Mouse (Mus musculus) gastrocnemius, postnatal 10 days (tissue): ENCODE measurements at regions not wholly inside any gene's neighbourhood (a gene's known extent, or its start where the extent isn't known, plus 50 kb on each side); places are given as distances from the start of the nearest gene placed in this dataset.

Source experiments
- DNase-seq: peaks from one replicate; pipeline ENCODE4 v3.0.0; 2021; ENCODE audit warnings: mixed read lengths

GRCm38 (mm10) chr9:61296311-61296947 lies 75.7 kb upstream of the Tle3 start:
- no peak for DNase-seq

GRCm38 (mm10) chr9:61297385-61297784 lies 74.8 kb upstream of the Tle3 start:
- no peak for DNase-seq

- DNase-seq, result no peak
These were observed 72.1 kb upstream of the Tle3 start for GRCm38 (mm10) chr9:61299873-61300560.

GRCm38 (mm10) chr9:61301070-61301469 lies 71.1 kb upstream of the Tle3 start:
- no peak for DNase-seq

GRCm38 (mm10) chr9:61302724-61303123 lies 69.4 kb upstream of the Tle3 start:
- no peak for DNase-seq

- no peak for DNase-seq
These were observed 65.9 kb upstream of the Tle3 start for GRCm38 (mm10) chr9:61306306-61306705.

- no peak for DNase-seq
These were observed 63.1 kb upstream of the Tle3 start for GRCm38 (mm10) chr9:61309096-61309495.

GRCm38 (mm10) chr9:61309768-61310493 lies 62.2 kb upstream of the Tle3 start:
- DNase-seq, result peak; percentile 33

GRCm38 (mm10) chr9:61310574-61310973 lies 61.6 kb upstream of the Tle3 start:
- no peak for DNase-seq

- no peak for DNase-seq
These were observed 60.6 kb upstream of the Tle3 start for GRCm38 (mm10) chr9:61311604-61312003.

GRCm38 (mm10) chr9:61314630-61315179 lies 57.5 kb upstream of the Tle3 start:
- DNase-seq, result no peak

GRCm38 (mm10) chr9:61315371-61316298 lies 56.5 kb upstream of the Tle3 start:
- peak; percentile 45 for DNase-seq

GRCm38 (mm10) chr9:61316442-61316841 lies 55.7 kb upstream of the Tle3 start:
- no peak for DNase-seq

GRCm38 (mm10) chr9:61319721-61320120 lies 52.4 kb upstream of the Tle3 start:
- DNase-seq, result no peak

- no peak for DNase-seq
These were observed 50.9 kb upstream of the Tle3 start for GRCm38 (mm10) chr9:61321314-61321713.

- no peak for DNase-seq
These were observed 50.3 kb upstream of the Tle3 start for GRCm38 (mm10) chr9:61321825-61322224.

- DNase-seq, result no peak
These were observed 49.8 kb upstream of the Tle3 start for GRCm38 (mm10) chr9:61322333-61322732.
